Mouse (Mus musculus) lung, adult 2 months (tissue): ENCODE measurements around the gene Gm2115.

Experiments used
- CTCF ChIP-seq: fragments of 200-500 bp; IDR thresholded peaks from 2 replicates; pipeline ENCODE4 v1.5.1; 2011; ENCODE audit warnings: mild to moderate bottlenecking, low read length, control low read depth; ENCODE audit not compliant: insufficient read depth
- POLR2A ChIP-seq: fragments of 200-500 bp; IDR thresholded peaks from 2 replicates; pipeline ENCODE4 v1.6.1; 2011; ENCODE audit warnings: low read depth, mild to moderate bottlenecking, control low read depth, low read length, borderline replicate concordance; ENCODE audit errors: extremely low read depth

DNA sequence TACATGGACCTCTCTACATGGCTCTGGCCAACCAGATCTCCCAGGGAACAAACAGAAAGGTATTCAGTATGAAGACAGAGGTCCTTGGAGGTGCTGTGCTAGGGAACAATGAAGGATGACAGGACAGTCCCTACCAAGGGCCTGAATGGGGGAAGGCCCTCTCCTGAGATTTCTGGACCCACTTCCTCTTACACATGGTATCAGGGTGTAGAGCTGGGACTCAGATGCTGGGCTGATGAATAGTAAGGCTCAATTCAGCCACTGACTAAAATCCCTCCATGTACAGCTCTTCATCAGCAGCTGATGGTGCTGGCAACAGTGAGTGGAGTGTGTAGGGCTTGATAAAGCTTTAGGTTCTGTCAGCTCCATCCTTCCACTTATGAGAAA is 66.2 kb downstream of the Gm2115 start:
- TF ChIP-seq CTCF (no peak), POLR2A (no peak)
